Mouse (Mus musculus): ENCODE measurements around the gene Tox2.

- no peak for TF ChIP-seq TAL1 (IDR thresholded peaks at IDR 0.05; ENCODE audit: low read length)
- TF ChIP-seq GATA1 (IDR thresholded peaks at IDR 0.05; ENCODE audit: low read length), result no peak
Observed at GRCm38 (mm10) chr2:163202553-163202883, 407 bp upstream of the Tox2 start.

All from erythroblast, embryonic 14.5 days (primary cell).